Mouse (Mus musculus) gastrocnemius, adult 2 months (tissue): ENCODE measurements around the gene Hist2h4. TPM values are rescaled to one million over a fixed set of nuclear protein-coding genes. Genes with fewer than 3 reads are reported as not detected.
A peak's percentile ranks its signal among the peaks of the same experiment; 100 is the strongest.
"Not testable (repeated sequence)": the region's sequence is repeated elsewhere in the genome, so short reads cannot be mapped to it uniquely, and the experiment has no call there.

Experiments used
- DNase-seq: peaks from one replicate; pipeline ENCODE4 v3.0.0; 2022
- H3K27ac ChIP-seq: fragments of 200-600 bp; 2 replicates; pipeline ENCODE4 v1.8.1; 2022; ENCODE audit warnings: mild to moderate bottlenecking
- H3K4me3 ChIP-seq: fragments of 200-600 bp; 2 replicates; pipeline ENCODE4 v1.8.1; 2022; ENCODE audit warnings: mild to moderate bottlenecking, moderate library complexity
- CTCF ChIP-seq: fragments of 200-600 bp; IDR thresholded peaks from 2 replicates; pipeline ENCODE4 v1.8.1; 2022; ENCODE audit warnings: antibody characterized with exemption, mild to moderate bottlenecking, moderate library complexity
- intact Hi-C: fragments of 180-260 bp; cut with DNase I; formaldehyde crosslinking; loops from one replicate; pipeline ENCODE4 v1.15.1; 2025
- total RNA-seq, 2 experiments: library from RNA; stranded (reverse); gene quantifications; 2 replicates each; pipeline ENCODE4 v1.2.3; 2021

The Hist2h4 gene
- total RNA-seq, 2 experiments from 2014 or later = 5.7 to 6.6 TPM

DNA sequence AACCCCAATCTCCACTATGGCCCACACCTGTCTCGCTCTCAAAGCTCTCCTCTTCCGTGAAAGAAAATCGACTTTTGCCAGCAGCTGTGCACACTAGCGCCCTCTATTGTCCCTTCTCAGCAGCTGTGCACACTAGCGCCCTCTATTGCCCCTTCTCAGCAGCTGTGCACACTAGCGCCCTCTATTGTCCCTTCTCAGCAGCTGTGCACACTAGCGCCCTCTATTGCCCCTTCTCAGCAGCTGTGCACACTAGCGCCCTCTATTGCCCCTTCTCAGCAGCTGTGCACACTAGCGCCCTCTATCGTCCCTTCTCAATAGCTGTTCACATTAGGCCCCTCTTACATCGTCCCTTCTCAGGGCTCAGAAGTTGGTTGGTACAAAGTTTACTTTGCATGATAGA, 24.2 kb upstream of the Hist2h4 start:
- H3K27ac ChIP-seq, DNase-seq, intact Hi-C loops, H3K4me3 ChIP-seq: not testable (repeated sequence)
- TF ChIP-seq CTCF = peak; percentile 59

GRCm38 (mm10) chr3:96284457-96284856, 21.3 kb upstream of the Hist2h4 start:
- TF ChIP-seq CTCF = peak; percentile 39
- H3K4me3 ChIP-seq = no peak overlapping the region
- intact Hi-C loops = no loop called here

GRCm38 (mm10) chr3:96280660-96281059, 17.5 kb upstream of the Hist2h4 start:
- no peak for TF ChIP-seq CTCF

More at GRCm38 (mm10) chr3:96284457-96284856, 21.3 kb upstream of the Hist2h4 start:
- H3K27ac ChIP-seq = no peak overlapping the region
- DNase-seq = no peak

GRCm38 (mm10) chr3:96277800-96278624, 14.9 kb upstream of the Hist2h4 start:
- H3K27ac ChIP-seq = peak overlapping the region; percentile 81
- intact Hi-C loops = loop anchor here (5.0 kb wide), 1 partner anchor 164 kb away; no protein-coding TSS in a partner anchor
- peak; percentile 68 for TF ChIP-seq CTCF
- peak overlapping the region; percentile 82 for H3K4me3 ChIP-seq
- peak; percentile 93 for DNase-seq

More at GRCm38 (mm10) chr3:96280660-96281059, 17.5 kb upstream of the Hist2h4 start:
- Histone ChIP-seq H3K4me3 (no peak overlapping the region), H3K27ac (no peak overlapping the region)
- intact Hi-C loops = no loop called here
- no peak for DNase-seq

- peak; percentile 31 for DNase-seq
- intact Hi-C loops = loop anchor here (5.0 kb wide), 1 partner anchor 165 kb away; no protein-coding TSS in a partner anchor
- Histone ChIP-seq H3K4me3 (peak overlapping the region; percentile 82), H3K27ac (peak overlapping the region; percentile 81; the same call in 1 of the 2 replicates)
- no peak for TF ChIP-seq CTCF
Measured at GRCm38 (mm10) chr3:96277428-96277799, 14.3 kb upstream of the Hist2h4 start.

DNA sequence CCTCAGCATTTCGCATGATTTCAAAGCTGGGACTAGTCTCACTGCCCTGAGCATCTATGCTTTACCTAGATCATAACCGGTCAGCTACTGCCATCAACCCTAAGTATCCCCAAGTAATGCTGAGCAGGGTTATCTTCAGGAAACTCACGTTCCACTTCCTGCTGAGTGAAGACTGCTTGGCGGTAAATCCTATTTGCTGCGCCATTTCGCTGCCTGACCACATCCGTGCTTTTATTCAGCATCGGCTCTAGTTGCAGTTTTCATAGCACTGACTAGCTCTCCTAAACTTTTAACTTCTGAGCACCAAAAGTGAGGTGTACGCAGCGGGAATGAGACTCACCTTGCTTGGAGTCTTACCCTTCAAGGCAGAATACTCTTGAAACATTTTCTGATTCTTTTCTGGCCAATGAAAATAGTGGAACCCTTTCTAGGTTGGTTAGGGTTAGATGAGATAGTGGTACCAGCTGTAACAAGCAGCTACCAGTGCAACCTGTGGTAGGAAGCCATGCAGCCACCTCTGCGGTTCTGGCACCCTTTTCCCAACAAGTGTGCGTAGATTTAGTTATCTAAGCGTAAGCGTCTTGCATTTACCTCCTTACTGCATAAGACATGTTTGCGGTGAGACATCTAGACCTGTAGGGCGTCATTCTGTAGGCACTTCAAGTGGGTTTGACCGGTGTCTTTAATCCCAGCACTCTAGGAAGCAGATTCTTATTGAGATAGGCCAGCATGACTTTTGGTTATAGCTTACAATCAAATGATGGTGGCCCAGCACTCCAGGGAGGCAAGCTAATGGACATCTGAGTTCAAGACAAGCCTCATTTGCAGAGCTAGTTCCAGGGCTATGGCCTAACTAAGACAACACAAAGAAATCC, 10.7 kb upstream of the Hist2h4 start:
- no peak for TF ChIP-seq CTCF
- intact Hi-C loops = no loop called here

DNA sequence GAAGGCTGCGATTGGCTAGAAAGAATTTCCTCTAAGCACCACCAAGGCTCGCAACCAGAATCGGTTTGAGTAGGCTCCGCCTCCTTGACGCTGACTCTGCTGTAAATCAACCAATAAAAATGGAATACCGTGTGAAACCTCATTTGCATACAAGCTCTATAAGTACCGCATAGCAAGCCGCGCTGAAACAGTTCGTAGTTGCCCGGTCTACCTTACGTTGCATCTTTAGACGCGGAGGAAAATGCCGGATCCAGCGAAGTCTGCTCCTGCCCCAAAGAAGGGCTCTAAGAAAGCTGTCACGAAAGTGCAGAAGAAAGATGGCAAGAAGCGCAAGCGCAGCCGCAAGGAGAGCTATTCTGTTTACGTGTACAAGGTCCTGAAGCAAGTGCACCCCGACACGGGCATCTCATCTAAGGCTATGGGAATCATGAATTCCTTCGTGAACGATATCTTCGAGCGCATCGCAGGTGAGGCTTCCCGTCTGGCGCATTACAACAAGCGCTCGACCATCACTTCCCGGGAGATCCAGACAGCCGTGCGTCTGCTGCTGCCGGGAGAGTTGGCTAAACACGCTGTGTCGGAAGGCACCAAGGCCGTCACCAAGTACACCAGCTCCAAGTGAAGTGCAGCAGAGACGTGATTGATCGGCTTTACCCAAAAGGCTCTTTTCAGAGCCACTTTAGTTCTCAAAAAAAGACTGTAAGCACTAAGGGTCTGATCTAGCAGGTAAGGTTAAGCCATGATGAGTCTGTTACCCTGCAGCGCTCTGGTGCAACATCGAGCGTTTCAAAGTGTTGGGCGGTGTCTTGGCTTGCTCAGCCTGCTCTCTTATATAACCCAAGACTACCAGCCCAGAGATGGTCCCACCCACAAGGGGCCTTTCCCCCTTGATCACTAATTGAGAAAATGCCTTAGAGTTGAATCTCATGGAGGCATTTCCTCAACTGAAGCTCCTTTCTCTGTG, 6.7 kb upstream of the Hist2h4 start, which contains the start of gene Hist2h2bb:
TSS of gene Hist2h2bb (plus strand) at position 242 of the 964 bp plus-strand sequence.
- intact Hi-C loops = loop anchor here (10.0 kb wide), 1 partner anchor 235 kb away; no protein-coding TSS in a partner anchor
- Histone ChIP-seq H3K27ac (peak within 1 kb of the TSS; percentile 95), H3K4me3 (peak within 1 kb of the TSS; percentile 75)
- no peak for TF ChIP-seq CTCF
- peak; percentile 90 for DNase-seq

More for the DNA sequence above, 10.7 kb upstream of the Hist2h4 start:
- Histone ChIP-seq H3K27ac (peak overlapping the region; percentile 46), H3K4me3 (peak overlapping the region; percentile 55)
- no peak for DNase-seq

DNA sequence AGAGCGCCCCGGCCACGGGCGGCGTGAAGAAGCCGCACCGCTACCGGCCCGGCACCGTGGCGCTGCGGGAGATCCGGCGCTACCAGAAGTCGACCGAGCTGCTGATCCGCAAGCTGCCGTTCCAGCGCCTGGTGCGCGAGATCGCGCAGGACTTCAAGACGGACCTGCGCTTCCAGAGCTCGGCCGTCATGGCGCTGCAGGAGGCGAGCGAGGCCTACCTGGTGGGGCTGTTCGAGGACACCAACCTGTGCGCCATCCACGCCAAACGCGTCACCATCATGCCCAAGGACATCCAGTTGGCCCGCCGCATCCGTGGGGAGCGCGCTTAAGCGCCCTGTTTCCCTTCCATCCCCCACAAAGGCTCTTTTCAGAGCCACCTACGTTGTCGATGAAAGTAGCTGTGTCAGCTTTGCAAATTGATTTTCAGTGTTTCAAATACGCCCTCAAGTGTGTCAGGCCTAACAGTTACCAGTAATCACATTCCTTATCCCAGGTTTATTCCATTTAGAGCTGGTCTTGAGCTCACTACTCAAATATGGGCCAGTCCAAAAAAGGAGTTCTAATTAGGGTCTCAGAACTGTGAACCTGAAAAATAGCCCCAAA, 5.8 kb upstream of the Hist2h4 start:
- intact Hi-C loops = loop anchor here (10.0 kb wide), 1 partner anchor 236 kb away; no protein-coding TSS in a partner anchor
- H3K27ac ChIP-seq = peak overlapping the region; percentile 95
- not testable (repeated sequence) for DNase-seq
- peak overlapping the region; percentile 75 for H3K4me3 ChIP-seq

DNA sequence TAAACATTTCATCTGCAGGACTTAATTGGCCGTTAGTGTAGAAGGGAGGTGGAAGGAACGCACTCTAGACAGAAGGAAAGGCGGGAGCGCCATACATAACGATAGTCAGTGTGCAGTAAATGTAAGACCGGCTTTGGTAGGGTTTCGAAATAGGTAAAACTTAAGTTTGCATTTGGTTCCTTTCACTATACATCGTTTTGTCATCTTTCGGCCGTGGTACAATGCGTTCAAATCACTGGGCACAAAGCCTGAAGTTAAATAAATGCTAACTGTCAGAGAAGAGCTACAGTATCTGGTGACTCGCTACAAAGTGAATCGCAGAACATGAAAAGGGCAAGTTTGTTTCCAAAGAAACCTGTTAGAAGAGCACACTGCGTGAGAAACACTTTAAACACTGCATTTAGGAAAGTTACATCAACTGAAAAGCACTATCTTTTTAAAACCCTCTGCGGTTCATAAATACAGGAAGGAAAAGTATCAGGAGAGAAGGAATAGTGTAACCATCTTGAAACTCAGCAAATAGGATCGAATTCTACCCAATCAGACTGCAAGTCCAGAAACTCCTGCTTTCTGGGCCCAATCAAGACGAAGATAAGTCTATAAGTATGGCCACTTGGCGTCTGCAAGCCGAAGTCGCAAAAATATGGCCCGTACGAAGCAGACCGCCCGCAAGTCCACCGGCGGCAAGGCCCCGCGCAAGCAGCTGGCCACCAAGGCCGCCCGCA, 5.1 kb upstream of the Hist2h4 start, which contains the start of gene Hist2h3b:
TSS of gene Hist2h3b (plus strand) at position 604 of the 725 bp plus-strand sequence.
- Histone ChIP-seq H3K27ac (peak within 1 kb of the TSS; percentile 95), H3K4me3 (peak within 1 kb of the TSS; percentile 75)
- intact Hi-C loops = loop anchor here (10.0 kb wide), 1 partner anchor 237 kb away; no protein-coding TSS in a partner anchor
- TF ChIP-seq CTCF = no peak
- peak; percentile 81 for DNase-seq

- TF ChIP-seq CTCF = no peak
- peak overlapping the region; percentile 75; the same call in 1 of the 2 replicates for H3K4me3 ChIP-seq
- intact Hi-C loops = loop anchor here (10.0 kb wide), 1 partner anchor 237 kb away; no protein-coding TSS in a partner anchor
- DNase-seq = no peak
- peak overlapping the region; percentile 94 for H3K27ac ChIP-seq
Measured at GRCm38 (mm10) chr3:96267541-96267940, 4.4 kb upstream of the Hist2h4 start.
